Mouse (Mus musculus): ENCODE data around the gene Arhgap11a.

Gene Arhgap11a

DNA sequence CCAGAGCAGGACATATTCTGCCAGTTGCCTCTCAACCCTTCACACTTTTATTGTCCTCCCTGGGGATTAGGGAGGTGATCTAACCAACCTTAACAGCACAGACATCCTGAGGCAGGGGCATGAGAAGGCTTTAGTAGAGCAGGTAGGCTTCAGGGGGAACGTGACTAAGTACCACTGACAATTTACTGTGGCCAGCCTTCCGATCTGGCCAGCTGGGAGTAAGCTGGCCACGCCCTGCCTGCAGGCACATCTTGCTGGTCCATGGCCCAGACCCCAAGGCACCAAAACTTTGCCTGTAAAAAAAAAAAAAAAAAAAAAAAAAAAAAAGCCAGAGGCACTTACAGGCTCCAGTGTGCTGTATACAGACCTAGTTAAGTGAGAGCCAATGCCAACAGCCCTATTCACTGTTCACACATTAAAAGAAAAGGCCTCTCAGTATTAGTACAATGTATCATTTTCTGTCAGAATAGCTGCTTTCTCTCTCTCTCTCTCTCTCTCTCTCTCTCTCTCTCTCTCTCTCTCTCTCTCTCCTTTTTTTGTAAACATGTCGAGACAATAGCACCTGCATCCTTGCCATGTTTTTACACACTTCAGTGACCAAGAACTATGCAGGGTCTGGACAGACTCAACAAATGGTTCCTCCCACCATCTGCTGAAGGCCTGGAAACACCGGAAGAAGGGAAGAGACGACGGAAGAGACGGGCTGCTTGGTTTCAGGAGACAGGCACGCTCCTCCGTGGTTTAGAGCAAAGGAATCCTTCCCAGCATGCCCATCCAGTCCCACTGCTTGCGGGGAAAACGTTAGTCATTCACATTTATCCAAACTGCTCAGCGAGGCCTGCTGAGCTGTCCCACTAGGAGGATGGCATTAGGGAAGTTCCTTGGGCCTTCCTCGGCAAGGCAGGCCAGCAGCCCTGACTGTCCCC is 30.5 kb downstream of the Arhgap11a start:
- no peak for DNase-seq (ENCODE audit: low spot score)

DNA sequence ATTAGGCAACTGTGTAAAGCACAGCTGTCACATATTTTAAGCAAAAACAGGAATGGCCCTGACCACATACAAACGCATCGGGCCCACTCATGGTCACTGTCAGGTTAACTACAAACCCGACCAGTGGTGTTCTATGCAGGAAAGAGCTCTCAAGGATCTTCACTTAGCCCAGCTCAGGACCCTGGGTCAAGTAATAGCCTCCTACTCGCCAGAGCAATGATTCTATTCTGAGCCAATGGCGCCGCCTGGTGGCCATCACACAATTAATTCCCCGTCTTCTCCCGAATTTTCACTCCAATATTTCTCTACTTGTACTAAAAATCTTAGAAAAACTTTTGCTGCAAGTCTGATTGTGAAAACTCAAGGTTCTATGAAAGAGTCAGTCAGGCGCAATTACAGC is 40.8 kb downstream of the Arhgap11a start:
- DNase-seq (ENCODE audit: low spot score): peak; percentile 42

DNA sequence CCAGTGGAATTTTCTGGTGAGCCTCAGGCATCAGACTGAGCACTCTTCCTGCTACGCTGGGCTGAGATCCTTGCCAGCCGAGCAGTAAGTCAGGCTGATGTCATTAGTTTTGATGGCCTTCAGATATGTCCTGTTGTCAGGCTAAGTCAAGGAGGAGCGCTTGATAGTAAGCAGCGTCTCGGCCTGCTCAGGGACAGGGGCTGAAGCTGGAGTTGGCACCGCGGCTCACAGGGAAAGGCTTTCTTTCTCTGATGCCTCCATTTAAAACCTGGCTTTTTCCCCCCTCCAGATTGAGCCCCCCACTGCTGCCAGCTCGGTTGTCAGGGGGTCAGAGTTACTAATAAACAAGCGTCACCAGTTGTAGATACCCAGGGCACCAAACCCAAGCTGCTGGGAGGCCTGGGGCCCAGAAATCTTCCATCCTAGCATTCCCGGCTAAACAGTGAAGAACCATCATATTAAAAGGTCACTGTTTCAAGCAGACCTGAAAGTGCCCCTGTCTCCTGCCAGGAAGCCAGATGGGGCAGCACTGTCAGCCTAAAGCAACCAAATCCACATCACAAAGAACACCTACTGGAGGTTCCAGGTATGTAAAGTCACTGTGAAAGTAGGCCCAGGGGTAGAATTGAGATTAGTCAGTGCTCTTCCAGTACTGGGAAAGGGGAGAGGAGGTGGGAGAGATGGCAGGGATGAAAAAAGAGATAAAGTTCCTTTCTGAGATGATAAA is 41.4 kb downstream of the Arhgap11a start:
- DNase-seq (ENCODE audit: low spot score): no peak

DNA sequence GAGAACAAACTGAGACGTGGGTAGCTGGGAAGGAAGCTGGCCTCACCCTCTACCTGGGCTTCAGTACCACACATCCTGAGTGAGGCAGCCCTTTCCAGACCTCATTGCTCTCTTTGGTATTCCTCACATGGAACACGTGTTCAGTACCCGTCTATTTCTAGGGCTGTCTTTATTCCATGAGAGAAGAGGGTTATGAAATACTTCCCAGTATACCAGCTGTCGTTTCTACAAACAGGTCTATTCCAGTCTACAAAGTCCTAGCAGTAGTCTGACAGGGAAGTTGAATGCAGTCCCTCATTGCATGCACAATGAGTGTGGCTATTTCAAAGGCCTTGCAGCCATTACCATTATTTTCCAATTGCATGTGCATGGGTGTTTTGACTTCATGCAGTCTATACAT is 42.7 kb downstream of the Arhgap11a start:
- no peak for DNase-seq (ENCODE audit: low spot score)

DNA sequence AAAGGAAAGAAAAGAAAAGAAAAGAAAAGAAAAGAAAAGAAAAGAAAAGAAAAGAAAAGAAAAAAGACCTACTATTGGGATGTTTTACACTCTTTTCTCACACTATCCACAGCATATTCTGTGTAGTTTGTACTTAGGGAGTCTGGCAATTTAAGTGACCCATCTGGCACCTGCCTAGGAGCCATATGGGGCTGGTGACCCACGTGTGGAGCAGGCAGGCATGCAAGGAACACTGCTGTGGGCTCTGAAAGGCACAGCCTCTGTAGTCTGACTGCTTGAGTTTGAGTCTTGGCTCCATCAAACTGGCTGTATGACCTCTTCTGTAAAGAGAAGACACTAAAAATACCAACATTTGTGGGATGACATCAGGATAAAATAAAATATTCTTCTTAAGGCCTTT is 44.7 kb downstream of the Arhgap11a start:
- DNase-seq (ENCODE audit: low spot score): no peak

DNA sequence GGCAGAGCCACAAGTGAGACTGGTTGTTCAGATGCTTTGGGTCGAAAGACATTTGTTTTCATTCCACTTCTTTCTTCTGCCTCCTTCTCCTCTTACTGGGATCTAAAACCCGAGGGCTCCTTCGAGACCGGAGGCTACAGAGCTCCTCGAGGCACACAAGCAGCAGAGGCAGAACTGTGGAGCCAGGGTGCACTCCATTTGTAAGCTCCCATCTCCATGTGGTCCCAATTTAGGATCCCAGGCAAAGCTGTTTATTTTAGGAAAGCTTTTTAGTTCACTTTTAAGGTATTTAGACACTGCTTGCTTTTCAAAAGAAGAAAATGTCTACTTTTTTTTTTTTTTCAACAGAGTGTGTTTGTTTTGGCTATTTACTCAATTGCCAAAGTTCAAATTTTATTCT is 47.6 kb downstream of the Arhgap11a start:
- no peak for DNase-seq (ENCODE audit: low spot score)

DNA sequence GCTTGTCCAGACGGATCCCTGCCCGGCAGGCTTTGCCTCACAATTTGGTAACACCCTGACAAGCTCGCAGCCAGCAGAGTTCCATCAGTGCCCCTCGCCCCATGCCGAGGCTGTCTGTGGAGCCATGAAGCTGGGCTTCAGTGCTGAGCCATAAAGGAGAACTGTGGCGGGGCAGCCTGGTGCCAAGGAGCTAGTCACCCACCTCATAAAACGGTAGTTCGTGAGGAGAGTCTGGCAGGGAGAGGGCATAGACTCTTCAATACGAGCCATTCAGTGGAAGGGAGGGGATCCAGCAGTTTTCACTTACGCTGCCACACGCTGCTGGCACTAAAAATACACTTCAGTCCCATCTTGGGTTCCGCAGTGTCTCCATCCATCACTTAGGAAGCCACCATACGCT is 49.9 kb downstream of the Arhgap11a start:
- no peak for DNase-seq (ENCODE audit: low spot score)

DNA sequence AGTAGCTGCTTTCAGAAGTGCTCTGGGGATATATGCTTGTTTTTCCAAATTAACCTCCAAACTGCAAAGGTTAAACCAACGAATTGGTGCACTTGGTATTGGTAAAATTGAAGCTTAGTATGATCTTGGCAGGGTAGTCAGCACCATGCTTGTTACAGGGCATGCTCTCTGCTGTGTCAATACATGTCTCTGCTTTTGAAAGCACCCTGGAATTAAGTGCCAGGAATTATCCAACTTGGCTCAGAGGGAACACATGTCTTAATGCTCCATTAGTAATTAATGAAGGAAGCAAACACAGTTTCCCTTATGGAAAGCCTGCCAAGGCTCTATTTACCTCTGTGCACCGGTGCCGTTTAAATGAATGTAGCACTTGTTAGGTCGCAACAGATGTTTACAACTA is 53.3 kb downstream of the Arhgap11a start:
- no peak for DNase-seq (ENCODE audit: low spot score)

DNA sequence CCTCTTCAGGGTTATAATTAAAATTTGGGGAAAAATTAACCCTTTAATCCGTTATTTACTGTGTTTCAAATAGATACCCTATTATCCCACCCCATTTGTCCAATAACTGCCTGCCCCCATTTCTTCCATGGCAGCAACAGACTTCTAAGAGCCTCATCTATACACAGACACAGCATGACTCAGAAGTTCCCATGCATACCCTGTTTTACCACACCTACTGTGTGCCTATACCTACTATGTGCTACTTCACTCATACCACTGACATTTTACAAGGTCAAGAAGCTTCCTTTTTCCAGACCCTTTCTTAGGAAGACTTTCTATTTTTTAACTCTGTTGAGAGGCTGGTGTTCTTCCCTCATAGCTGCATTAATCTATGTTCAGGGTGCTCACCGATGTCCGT is 54.9 kb downstream of the Arhgap11a start:
- no peak for DNase-seq (ENCODE audit: low spot score)

DNA sequence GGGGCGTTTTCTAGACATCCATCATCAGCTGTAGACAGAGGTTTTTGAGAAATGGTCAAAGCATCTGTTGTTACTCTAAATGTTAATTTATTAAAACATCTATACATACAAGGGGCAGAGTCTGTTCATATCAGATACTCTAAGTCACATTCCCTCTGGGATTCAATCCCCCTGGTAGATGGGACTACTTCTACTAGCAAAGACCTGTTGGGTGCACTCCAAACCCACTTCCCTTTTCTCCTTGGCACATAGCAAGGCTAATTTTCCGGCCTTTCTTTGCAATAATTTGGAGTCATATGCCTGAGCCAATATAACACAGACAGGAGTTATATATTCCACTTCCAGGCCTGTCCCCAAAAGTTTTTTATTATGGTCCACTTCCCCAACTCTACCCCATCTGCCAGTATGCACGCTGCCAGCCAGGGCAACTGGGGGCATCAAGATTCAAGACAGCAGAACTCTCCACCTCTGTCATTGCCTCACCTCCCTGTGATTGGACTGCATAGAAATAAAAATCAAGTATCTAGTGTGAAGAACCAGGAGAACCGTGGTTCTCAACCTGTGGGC is 59.6 kb downstream of the Arhgap11a start:
- no peak for DNase-seq (ENCODE audit: low spot score)

DNA sequence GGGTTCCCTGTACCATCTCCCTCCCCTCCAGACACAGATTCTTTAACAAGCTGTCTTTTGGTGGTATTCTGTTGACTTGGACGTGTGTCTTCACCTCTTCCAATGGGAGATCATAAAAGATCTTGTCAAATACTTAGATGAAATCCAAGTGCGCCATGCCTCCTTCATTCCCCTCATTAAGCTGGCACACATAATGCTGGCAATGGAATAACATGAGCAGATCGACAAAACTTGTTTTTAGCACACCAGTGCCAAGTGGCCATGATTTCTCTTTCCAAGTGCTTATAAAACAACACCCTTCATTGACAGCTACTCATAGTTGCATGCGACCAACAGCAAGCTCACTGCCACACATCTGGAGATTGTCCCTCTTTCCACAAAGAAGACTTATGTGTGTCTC is 60.6 kb downstream of the Arhgap11a start:
- DNase-seq (ENCODE audit: low spot score): no peak

DNA sequence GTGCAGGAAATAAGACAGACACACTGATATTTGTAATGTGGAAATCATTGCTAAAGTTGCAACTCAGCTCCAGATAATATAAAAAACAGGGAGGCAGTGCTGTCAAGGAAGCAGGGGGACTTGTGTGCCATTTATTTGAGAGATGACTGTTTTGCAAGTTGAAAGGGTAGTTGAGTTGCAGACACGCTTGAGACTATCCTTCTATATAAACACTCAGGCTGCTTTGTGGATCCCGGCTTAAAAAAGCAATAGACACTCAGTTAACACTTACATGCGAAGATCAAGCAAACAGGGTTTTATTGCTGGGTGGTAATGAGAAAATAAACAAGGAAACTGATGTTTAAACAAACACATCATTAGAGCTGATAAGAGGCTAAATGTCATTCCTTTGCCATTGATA is 63.6 kb downstream of the Arhgap11a start:
- no peak for DNase-seq (ENCODE audit: low spot score)

DNA sequence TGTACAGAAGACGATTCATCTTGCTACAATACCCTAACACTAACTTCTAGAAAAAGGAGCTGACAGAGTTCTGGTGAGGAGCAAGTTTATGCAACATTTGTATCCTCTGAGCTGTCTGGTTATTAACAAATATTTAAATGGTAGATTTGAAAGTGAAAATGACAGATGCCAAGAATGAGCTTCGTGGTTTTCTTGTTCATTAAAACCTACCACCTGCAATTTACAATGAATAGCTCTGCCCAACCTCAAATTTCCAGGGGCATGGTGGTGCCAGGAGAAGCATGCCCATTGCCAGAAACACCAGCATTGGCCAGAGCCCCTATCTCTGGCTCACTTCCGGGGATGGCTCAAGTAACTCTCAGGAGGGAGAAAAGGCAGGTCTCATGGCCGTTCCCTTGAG is 66.9 kb downstream of the Arhgap11a start:
- DNase-seq (ENCODE audit: low spot score): no peak
